Mouse (Mus musculus) large intestine, adult 2 months (tissue): ENCODE measurements around the gene Ttc22. TPM values are rescaled to one million over a fixed set of nuclear protein-coding genes. Genes with fewer than 3 reads are reported as not detected.
A peak's percentile ranks its signal among the peaks of the same experiment; 100 is the strongest.

Source experiments
- DNase-seq: peaks from one replicate; pipeline ENCODE4 v3.0.0-alpha.2; 2012; ENCODE audit warnings: low read depth, low spot score
- WGBS: fragments of 180-500 bp; shearing (Covaris S2); methylation state at CpG from one replicate; pipeline ENCODE4 v1.1.7; 2018; 5-methylcytosine and 5-hydroxymethylcytosine counted together
- polyA plus RNA-seq: library from polyadenylated mRNA; depleted of rRNA; stranded (reverse); fragments of >200 nt; gene quantifications from 2 replicates; pipeline ENCODE4 v1.2.3, GENCODE M21; 2012

The Ttc22 gene
- polyA plus RNA-seq, 1 experiment: 65.8 TPM

DNA sequence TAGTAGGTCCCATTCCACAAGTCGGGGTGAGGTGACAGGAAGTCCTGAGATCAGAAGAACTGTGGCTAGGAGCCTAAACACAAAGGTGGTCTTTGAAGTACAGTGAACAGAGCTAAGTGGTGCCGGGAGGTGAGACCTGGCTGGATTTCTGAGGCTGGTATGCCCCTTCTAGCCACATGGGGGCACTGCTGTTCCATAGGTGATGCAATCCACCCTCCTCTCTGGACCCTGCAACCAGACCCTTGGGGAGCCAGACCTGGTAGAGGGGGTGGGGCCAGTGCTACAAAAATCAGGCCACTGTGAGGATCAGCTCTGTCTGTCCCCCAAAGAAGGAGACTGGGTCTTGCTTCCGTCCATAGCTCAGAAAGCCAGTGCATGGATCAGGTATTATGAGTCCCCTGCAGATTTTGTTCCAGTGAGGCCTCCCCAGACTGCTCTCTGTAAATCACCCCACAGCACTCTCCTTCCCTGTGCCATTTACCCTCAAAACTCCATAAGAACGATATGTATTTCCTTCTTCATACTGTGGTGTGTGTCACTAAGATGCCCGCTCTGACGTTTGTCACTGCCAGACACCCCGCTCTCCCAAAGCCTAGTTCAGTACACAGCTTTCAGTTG lies 7.9 kb upstream of the Ttc22 start:
- no peak for DNase-seq

GRCm38 (mm10) chr4:106614881-106615280 lies 7.4 kb upstream of the Ttc22 start:
- 76% methylated on average over 9 of the region's 9 CpGs for WGBS
- no peak for DNase-seq

More for the DNA sequence above, 7.9 kb upstream of the Ttc22 start:
- 52% methylated on average over 7 of the region's 7 CpGs for WGBS

- no peak for DNase-seq
- WGBS: 79% methylated on average over 12 of the region's 12 CpGs
Measured at GRCm38 (mm10) chr4:106615637-106616036, 6.6 kb upstream of the Ttc22 start.

DNA sequence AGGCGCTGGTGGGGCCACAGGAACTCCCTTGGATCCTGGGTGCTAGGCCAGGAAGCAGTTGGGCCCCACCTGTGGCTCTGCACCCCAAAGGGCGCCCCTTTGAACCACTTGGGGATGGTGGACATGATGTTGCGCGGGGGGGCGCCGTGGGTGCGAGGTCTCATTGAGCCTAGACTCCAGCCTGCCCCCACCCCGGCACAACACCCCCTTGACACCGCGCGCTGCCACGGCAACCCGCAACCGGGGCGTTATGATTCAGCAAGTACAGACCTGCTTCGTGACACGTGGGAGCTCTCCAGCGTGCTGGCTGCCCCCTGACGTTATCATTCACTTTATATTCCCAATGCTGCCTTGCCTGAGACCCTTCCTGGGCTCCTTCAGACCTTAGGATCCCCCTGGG lies 5.2 kb upstream of the Ttc22 start, which contains the start of gene Lexm:
Lexm (minus strand) TSS at position 186 of the 400 bp plus-strand sequence.
- 6% methylated on average over 19 of the region's 19 CpGs for WGBS
- no peak for DNase-seq

GRCm38 (mm10) chr4:106618898-106619297 lies 3.3 kb upstream of the Ttc22 start:
- 67% methylated on average over 4 of the region's 4 CpGs for WGBS
- DNase-seq: no peak

- WGBS: 24% methylated on average over 3 of the region's 3 CpGs
- peak; percentile 56 for DNase-seq
Measured at GRCm38 (mm10) chr4:106621428-106621827, 804 bp upstream of the Ttc22 start.

DNA sequence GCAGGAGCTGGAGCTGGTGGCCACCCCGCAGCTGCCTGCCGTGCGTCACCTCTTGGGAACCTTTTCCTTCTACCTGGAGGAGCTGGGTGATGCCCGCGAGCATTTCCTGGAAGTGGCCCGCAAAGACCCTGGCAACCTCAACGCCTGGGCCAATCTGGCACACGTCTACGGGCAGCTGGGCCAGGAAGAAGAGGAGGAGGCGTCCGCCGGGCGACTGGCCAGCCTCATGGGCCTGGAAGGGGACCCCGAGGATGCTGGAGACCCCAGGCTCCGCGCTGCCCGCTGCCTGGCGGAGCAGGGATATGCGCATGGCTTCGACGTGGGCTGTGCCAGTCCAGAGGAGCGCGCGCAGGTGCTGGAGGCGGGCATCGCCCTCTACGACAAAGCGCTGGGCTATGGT lies 480 bp downstream of the Ttc22 start:
- 25% methylated on average over 28 of the region's 28 CpGs for WGBS
- DNase-seq: no peak

- 92% methylated on average over 10 of the region's 10 CpGs for WGBS
- no peak for DNase-seq
Measured at GRCm38 (mm10) chr4:106624271-106624670, 2.0 kb downstream of the Ttc22 start.

DNA sequence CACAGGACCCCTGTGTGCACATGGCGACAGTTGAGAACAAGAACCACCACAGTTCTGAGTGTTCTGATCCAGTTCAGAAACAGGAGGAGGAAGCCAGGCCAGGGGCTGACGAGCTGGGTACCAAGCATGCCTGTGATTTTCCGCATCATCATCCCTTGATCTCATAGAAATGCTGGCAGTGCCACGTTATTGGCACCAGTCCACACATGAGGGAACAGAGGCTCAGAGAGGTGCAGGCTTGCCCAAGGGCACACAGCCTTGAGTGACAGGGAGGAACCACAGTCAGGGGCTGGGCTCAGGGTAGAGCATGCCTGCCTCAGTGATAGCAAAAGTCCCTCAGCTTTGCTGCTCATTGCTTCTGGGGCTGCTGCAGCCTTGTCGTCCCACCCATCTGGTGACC lies 5.6 kb downstream of the Ttc22 start:
- no peak for DNase-seq
- WGBS: 79% methylated on average over 5 of the region's 5 CpGs

DNA sequence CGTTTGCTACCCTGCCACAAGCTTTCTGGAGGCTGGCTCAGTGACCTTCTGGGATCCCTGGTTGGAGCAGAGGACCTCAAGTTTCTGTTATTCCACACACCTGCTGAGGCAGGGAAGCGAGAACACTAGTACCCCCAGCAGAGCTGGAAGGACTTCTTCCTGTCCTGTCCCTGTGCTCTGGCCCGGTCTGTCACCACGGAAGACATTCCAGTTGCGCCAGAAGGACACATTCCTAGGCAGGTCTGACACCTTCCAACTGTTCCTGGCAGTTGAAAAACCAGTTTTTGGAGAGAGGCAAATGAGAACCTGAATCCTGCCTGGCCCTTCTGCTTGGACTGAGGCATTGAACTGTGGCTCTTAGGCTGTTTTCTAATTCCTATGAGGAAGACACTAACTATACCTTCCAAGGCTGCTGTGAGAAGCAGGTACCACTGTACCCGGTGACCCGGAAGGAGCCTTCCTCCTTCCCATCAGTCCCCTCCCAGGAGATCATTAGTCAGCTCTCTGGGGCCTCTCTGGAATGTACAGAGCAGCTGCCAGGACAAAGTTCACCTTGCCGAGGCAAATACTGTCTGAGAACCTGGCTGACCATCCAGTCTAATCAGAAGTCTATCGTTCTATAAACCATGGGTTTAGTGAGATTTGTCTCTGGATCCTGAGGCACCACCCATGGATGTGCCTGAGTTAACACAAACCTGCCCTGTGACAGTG lies 6.6 kb downstream of the Ttc22 start:
- peak; percentile 69 for DNase-seq
- 17% methylated on average over 9 of the region's 9 CpGs for WGBS

DNA sequence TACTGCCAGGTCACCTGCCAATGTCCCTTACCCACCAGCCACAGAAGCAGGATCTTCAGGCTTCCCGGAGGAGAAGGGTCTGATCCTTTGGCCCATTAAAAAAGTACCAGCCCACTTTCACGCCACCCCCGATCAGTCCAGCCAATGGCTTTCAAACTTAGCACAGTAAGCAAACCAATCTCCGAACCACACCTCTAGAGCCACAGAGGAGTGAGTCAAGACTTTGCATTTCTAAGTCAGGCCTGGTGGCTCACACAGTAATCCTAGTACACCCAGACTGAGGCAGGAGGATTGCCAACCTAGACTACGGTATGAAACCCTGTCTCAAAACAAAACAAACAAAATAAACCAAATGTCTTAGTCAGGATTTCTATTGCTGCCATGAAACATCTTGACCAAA lies 7.1 kb downstream of the Ttc22 start:
- WGBS: 32% methylated on average over 5 of the region's 5 CpGs
- DNase-seq: no peak

- 38% methylated on average over 14 of the region's 14 CpGs for WGBS
- DNase-seq: no peak
Measured at GRCm38 (mm10) chr4:106630333-106631220, 8.3 kb downstream of the Ttc22 start.

DNA sequence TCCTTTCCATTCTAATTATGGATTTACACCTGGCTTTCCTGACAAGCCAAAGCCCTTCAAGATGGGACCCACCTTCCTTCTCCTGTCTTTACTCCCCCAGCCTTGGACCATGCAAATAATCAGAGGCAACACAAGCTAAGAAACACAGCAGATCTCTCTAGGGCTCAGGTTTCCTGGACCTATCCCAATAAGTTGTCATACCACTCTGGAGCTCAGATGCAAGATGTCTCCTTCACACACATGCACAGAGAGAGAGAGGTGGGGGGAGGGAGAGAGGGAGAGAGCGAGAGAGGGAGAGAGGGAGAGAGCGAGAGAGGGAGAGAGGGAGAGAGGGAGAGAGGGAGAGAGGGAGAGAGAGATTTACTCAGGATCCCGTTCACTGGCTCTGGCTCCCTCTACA lies 10.1 kb downstream of the Ttc22 start:
- DNase-seq: no peak
- WGBS: 67% methylated on average over 1 of the region's 3 CpGs

- 49% methylated on average over 8 of the region's 8 CpGs for WGBS
Measured at GRCm38 (mm10) chr4:106633281-106634085, 11.3 kb downstream of the Ttc22 start.

DNA sequence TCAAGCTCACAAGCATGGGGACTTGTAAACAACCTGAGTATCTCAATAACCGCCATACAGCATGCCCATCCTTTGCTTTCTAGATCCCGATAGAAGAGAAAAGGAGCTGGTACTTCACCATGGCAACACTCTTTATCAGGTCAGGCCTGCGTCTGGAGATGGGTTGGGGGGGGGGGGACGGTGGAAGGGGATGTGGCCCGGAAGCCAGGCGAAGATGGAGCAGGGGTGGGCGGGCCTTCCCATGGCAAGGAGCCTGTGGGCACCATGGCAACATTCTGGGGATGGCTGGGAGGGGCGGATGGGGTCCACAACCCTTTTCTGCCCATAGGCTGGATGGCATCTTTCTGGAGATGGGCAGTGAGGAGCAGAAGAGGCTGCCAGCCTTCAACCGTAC lies 11.9 kb downstream of the Ttc22 start:
- WGBS: 62% methylated on average over 9 of the region's 9 CpGs
- no peak for DNase-seq

More at GRCm38 (mm10) chr4:106633281-106634085, 11.3 kb downstream of the Ttc22 start:
- DNase-seq: no peak

DNA sequence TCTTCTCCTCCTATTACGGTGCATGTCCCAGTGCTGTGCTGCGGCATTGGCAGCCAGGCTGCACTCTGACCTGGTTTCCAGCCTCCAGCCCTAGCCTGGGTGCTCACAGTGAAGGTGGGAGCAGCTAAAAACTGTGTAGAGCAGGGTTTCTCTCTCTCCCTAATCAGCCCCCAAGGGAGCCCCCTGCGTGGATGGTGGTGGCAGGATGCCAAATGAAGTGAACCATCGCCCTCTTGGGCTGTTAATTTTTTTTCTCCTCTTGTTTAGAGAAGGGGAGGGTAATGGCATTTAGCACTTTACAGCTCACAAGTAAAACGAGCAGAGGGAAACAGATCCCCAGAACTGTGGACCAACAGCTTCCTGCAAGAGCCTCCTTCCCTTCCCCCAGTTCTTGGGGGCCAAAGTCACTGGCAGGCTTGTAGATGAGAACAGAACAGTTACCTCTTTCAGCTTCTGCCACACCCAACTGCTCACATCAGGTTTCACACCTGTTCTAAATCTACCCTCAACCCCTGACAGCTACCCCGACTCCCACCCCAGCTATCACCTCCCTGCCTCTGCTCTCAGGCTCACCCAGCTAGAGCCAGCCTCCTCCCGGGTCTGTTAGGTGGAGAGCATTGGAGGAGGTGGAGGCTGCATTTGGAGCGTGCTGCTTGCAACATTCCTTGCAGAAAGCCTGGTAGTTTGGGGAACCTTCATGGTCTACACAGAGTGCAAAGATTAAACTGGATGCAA lies 21.4 kb downstream of the Ttc22 start:
- 8% methylated on average over 8 of the region's 8 CpGs for WGBS
- DNase-seq: no peak

DNA sequence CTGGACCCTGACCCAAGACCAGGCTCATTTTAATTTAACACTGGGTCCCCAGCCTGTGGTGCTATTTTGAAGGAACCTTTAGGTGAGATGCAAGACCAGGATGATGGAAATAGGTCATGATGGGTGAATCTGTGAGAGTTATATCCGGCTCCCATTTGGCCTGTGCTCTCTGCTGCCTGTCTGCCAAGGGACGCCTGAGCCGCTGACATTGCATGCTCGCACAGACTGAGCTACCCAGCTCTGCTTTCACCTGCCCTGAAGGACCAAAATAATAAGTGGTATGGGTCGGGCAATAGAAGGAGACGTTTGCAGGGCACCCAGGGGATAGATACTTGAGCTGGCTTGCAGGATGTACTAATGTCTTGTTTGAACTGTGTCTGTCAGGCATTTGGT lies 22.0 kb downstream of the Ttc22 start:
- 46% methylated on average over 6 of the region's 6 CpGs for WGBS
- DNase-seq: no peak

- DNase-seq: no peak
- 70% methylated on average over 5 of the region's 5 CpGs for WGBS
Measured at GRCm38 (mm10) chr4:106645797-106646196, 23.6 kb downstream of the Ttc22 start.

GRCm38 (mm10) chr4:106647137-106647536 lies 24.9 kb downstream of the Ttc22 start:
- no peak for DNase-seq

More at GRCm38 (mm10) chr4:106647137-106647536, 24.9 kb downstream of the Ttc22 start:
- WGBS: 88% methylated on average over 6 of the region's 6 CpGs
